Mouse (Mus musculus): ENCODE data around the gene Dach1.

The Dach1 gene

GRCm38 (mm10) chr14:98169421-98170076 is at the start of gene Dach1:
Gene Dach1 (minus strand): TSS chr14:98169765.
- DNase-seq (ENCODE audit: low read depth, low spot score), result peak; percentile 74

DNA sequence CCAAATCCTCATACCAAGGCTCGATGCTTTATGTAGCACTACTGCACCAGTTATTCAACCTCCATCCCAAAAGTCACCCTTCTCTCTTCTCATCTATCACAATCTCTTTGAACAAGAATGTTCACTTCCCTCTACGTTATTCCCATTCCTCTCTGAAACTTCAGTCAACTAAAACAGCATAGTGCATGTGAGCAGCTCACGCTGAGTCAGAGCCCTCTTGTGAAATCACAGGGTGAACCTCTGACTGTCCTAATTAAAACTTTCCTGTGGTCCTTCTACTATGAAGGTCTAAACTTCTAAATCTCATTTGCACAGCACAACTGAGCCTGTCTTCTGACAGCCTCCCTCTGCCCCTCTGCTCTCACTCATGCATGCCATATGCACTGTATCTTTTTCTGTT is 30.5 kb upstream of the Dach1 start:
- no peak for DNase-seq (ENCODE audit: low read depth, low spot score)

DNA sequence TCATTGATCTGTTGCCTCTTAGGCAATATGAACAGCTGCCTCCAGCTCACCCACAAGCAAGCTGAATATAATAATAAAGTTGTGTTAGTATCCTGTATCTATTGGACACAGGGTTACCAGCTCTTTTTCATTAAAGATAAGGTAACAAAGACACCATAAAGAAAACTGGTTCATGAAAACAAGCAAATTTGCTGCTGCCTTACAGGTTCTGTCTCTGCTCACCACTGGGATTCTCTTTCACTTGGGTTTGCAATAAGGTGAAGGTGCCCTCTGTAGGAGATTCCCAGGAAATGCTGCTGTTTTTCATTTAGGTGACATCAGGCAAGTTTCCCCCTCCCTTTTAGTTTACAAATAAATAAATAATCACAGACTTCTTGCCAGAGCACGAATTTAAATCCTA is 12.0 kb upstream of the Dach1 start:
- peak; percentile 25 for DNase-seq (ENCODE audit: low read depth, low spot score)

GRCm38 (mm10) chr14:98173831-98174230 is 4.3 kb upstream of the Dach1 start:
- no peak for DNase-seq (ENCODE audit: low read depth, low spot score)

- DNase-seq (ENCODE audit: low read depth, low spot score), result no peak
Measured at GRCm38 (mm10) chr14:98172394-98172905, 2.9 kb upstream of the Dach1 start.

DNA sequence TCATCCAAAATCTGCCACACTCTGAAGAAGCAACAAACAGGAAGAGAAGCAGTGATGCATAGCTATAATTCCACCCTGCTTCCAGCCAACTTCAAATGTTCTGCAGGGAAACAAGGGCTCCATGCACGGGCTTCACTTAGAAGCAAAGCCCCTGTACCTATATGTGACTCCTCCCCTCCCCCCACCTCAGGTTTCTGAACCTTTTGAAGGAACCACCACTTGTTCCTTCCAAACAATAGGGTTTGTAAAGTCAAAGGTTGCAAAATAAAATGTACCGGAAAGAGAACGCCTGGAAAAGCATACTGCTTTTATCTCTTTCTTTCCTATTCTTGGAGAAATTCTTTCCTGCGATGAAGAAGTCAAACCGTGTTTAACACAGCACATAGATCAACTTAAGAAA is 2.3 kb upstream of the Dach1 start:
- DNase-seq (ENCODE audit: low read depth, low spot score), result no peak

GRCm38 (mm10) chr14:98168908-98169401 is 610 bp downstream of the Dach1 start:
- peak; percentile 27 for DNase-seq (ENCODE audit: low read depth, low spot score)

- peak; percentile 39 for DNase-seq (ENCODE audit: low read depth, low spot score)
Measured at GRCm38 (mm10) chr14:98168039-98168907, 1.3 kb downstream of the Dach1 start.

GRCm38 (mm10) chr14:98167186-98168038 is 2.2 kb downstream of the Dach1 start:
- peak; percentile 28 for DNase-seq (ENCODE audit: low read depth, low spot score)

DNA sequence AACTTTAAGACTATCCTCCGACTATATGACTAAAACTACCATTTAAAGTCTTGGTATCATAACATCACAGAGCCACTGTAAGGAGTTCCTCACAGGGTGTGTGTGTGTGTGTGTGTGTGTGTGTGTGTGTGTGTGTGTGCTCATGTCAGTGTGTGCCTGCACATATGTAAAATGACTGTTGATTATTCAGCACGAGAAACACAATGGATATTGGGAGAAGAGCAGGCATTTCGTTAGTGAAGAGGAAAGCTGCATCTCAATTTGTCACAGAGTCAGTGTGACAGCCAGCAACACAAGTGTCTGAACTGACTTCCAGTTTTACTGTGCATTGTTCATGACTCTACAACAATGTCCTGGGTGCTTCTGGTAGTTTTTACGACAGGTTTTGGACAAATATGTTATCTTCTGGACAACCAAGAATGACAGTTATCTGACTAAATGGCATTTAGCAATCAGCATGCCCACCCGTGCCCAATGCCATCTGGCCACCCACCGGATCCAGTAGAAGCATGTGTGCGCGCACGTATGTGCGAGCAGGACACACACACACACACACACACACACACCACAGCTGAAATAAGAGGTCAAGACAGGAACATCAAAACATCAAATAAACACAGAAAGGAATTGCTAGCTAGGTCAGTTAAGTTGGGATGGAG is 3.1 kb downstream of the Dach1 start:
- no peak for DNase-seq (ENCODE audit: low read depth, low spot score)

GRCm38 (mm10) chr14:98156753-98157152 is 12.8 kb downstream of the Dach1 start:
- DNase-seq (ENCODE audit: low read depth, low spot score), result no peak

DNA sequence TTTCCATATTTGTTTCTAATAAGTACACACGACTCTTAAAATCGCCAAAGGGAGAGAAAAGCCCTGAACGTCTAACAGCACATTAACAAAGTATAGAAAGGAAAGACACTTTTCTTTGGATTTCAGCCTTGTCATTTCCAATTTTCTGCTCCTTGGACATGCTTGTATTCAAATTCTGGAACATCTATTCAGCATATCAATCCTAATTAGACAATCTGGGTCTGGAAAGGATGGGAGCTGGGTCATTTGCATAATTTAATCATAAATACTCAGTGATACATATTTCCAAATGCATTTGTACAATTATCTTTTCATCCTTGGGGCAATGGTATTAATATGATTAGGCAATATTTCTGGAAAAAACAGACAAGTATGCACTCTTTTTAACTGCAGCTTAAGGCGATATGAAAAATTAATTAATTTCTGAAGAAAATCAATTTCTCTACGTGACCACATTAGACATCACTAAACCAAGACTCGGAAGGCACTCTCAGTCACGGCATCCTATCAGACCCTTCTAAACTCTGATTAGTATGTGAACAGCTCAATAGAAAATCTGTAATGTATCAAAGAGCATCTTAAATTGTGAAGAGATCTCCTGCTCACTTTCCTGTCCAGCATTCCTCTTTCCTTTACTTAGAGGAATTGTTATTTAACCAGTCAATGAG is 13.7 kb downstream of the Dach1 start:
- no peak for DNase-seq (ENCODE audit: low read depth, low spot score)

GRCm38 (mm10) chr14:98154832-98155422 is 14.6 kb downstream of the Dach1 start:
- no peak for DNase-seq (ENCODE audit: low read depth, low spot score)

DNA sequence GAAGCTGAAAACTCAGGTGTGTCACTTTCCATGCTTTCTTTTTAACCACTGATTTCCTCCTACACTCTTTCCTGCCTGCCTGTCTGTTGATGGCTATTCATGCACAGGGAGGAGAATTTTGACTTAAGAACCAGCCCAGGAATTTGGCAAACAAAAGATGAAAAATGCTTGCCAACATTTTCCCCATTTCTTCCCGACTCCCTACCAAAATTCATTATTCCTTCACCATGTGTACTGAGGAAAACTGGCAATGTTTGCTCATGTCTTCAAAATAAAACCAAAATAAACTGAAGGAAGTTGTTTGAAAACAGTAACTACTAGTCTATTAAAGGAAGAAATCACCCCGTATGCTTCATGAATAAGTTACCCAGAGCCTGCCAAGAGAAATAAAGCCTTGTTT is 27.8 kb downstream of the Dach1 start:
- DNase-seq (ENCODE audit: low read depth, low spot score), result no peak

- no peak for DNase-seq (ENCODE audit: low read depth, low spot score)
Measured at GRCm38 (mm10) chr14:98138873-98139665, 30.5 kb downstream of the Dach1 start.

DNA sequence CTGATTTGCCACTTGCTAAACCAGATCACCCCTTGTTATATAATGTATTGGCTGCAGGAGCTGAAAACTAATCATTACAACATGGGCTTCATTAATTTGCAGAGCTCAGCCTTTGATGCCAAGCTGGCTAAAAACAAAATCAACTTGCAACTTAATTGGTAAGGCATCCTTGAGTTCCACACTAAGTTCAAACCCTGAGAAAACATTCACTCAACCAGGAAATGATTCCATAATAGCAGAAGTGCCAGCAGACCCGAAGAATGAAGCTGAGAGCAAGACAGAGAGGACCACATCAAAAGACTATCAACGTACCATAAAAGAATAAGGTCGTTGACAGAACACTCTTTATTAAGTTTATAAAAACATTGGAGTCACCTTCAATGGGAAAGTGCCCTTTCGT is 35.0 kb downstream of the Dach1 start:
- no peak for DNase-seq (ENCODE audit: low read depth, low spot score)

GRCm38 (mm10) chr14:98123032-98123431 is 46.5 kb downstream of the Dach1 start:
- no peak for DNase-seq (ENCODE audit: low read depth, low spot score)

GRCm38 (mm10) chr14:98116627-98117026 is 52.9 kb downstream of the Dach1 start:
- no peak for DNase-seq (ENCODE audit: low read depth, low spot score)

DNA sequence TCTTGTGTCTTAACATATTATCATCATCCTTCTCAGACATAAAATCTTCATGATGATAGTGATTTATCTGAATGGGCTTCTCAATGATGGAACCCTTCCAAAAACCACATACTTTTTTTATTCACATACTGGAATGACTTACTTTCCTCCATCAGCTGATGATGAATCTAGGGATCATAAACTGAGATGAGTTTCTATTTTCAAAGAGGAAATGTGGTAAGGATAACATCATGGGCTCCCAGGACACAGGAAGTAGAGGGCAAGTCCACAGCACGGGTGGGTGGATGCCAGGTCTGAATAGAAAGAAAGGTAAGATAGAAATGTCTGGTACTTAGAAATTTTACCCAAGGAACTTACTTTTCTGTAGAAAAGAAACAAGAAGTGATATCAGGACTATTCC is 56.5 kb downstream of the Dach1 start:
- no peak for DNase-seq (ENCODE audit: low read depth, low spot score)

All from retina, postnatal 7 days (tissue).